Mouse (Mus musculus): ENCODE results near the gene Dnase1l1. TPM values are rescaled to one million over a fixed set of nuclear protein-coding genes. Genes with fewer than 3 reads are reported as not detected.

Gene Dnase1l1
- polyA plus RNA-seq, 1 experiment from 2014 or later = 4.6 TPM

- Histone ChIP-seq H3K27me3 (ENCODE audit: control insufficient read depth, insufficient read depth, low read length) (no peaks in the 10 kb centered on the region), H3K27ac (ENCODE audit: low read depth, low read length) (no peak overlapping the region), H3K9me3 (ENCODE audit: control insufficient read depth, low read length) (no peaks in the 10 kb centered on the region), H3K4me2 (ENCODE audit: low read depth) (no peak overlapping the region), H3K36me3 (ENCODE audit: control insufficient read depth, insufficient read depth, low read length) (peaks cover 26% of the 10 kb centered on the region), H3K9ac (ENCODE audit: low read length) (no peak overlapping the region), H3K4me3 (ENCODE audit: low read depth, low read length) (no peak overlapping the region), H3K4me1 (ENCODE audit: control insufficient read depth, insufficient read depth, low read length) (no peaks in the 10 kb centered on the region)
- 69% methylated on average over 1 of the region's 1 CpGs for WGBS
- DNase-seq (ENCODE audit: low spot score) (no peak), ATAC-seq (ENCODE audit: insufficient read depth, low FRiP score, low TSS enrichment) (no peak)
These were observed 52.1 kb downstream of the Dnase1l1 start for GRCm38 (mm10) chrX:74230038-74230437.

Small RNA genes within 50 kb of the gene (microRNA-seq; reads per million reads assigned to microRNA genes)
- not detected for gene Mir7091
- gene Mir7092 = not detected

Other genes with a start within 250 kb of the Dnase1l1 start
- not detected in 2 replicates for gene Opn1mw, start 154.9 kb downstream of the Dnase1l1 start, polyA plus RNA-seq (2014; fragmentation: Nextera tagmentation; extraction: Ambion mirVana)
- 15.6 and 16.2 TPM in 2 replicates for gene Mecp2, start 147.0 kb downstream of the Dnase1l1 start, polyA plus RNA-seq (2014; fragmentation: Nextera tagmentation; extraction: Ambion mirVana)
- gene Tex28, start 114.5 kb downstream of the Dnase1l1 start, polyA plus RNA-seq (2014; fragmentation: Nextera tagmentation; extraction: Ambion mirVana) = not detected in 2 replicates
- gene Tktl1, start 105.1 kb downstream of the Dnase1l1 start, polyA plus RNA-seq (2014; fragmentation: Nextera tagmentation; extraction: Ambion mirVana) = not detected in 2 replicates
- 243 and 246 TPM in 2 replicates for gene Flna, start 32.5 kb downstream of the Dnase1l1 start, polyA plus RNA-seq (2014; fragmentation: Nextera tagmentation; extraction: Ambion mirVana)
- 24.0 and 31.9 TPM in 2 replicates for gene Emd, start 27.6 kb downstream of the Dnase1l1 start, polyA plus RNA-seq (2014; fragmentation: Nextera tagmentation; extraction: Ambion mirVana)
- gene Rpl10, start 11.5 kb downstream of the Dnase1l1 start, polyA plus RNA-seq (2014; fragmentation: Nextera tagmentation; extraction: Ambion mirVana) = 741 and 756 TPM in 2 replicates
- gene Taz, start 425 bp downstream of the Dnase1l1 start, polyA plus RNA-seq (2014; fragmentation: Nextera tagmentation; extraction: Ambion mirVana) = 56.1 and 58.5 TPM in 2 replicates
- 116 and 138 TPM in 2 replicates for gene Atp6ap1, start 14.8 kb upstream of the Dnase1l1 start, polyA plus RNA-seq (2014; fragmentation: Nextera tagmentation; extraction: Ambion mirVana)
- gene Gdi1, start 22.7 kb upstream of the Dnase1l1 start, polyA plus RNA-seq (2014; fragmentation: Nextera tagmentation; extraction: Ambion mirVana) = 469 and 512 TPM in 2 replicates
- 57.7 and 58.1 TPM in 2 replicates for gene Fam50a, start 30.7 kb upstream of the Dnase1l1 start, polyA plus RNA-seq (2014; fragmentation: Nextera tagmentation; extraction: Ambion mirVana)
- 21.2 and 22.5 TPM in 2 replicates for gene Plxna3, start 46.7 kb upstream of the Dnase1l1 start, polyA plus RNA-seq (2014; fragmentation: Nextera tagmentation; extraction: Ambion mirVana)
- 89.0 and 102 TPM in 2 replicates for gene Lage3, start 71.3 kb upstream of the Dnase1l1 start, polyA plus RNA-seq (2014; fragmentation: Nextera tagmentation; extraction: Ambion mirVana)
- 69.8 and 72.0 TPM in 2 replicates for gene Ubl4a, start 90.9 kb upstream of the Dnase1l1 start, polyA plus RNA-seq (2014; fragmentation: Nextera tagmentation; extraction: Ambion mirVana)
- 9.6 and 11.6 TPM in 2 replicates for gene Slc10a3, start 91.0 kb upstream of the Dnase1l1 start, polyA plus RNA-seq (2014; fragmentation: Nextera tagmentation; extraction: Ambion mirVana)
- 27.8 and 30.8 TPM in 2 replicates for gene Fam3a, start 110.9 kb upstream of the Dnase1l1 start, polyA plus RNA-seq (2014; fragmentation: Nextera tagmentation; extraction: Ambion mirVana)
- gene Ikbkg, start 111.0 kb upstream of the Dnase1l1 start, polyA plus RNA-seq (2014; fragmentation: Nextera tagmentation; extraction: Ambion mirVana) = 24.4 and 27.7 TPM in 2 replicates
- 59.4 and 60.7 TPM in 2 replicates for gene G6pdx, start 146.9 kb upstream of the Dnase1l1 start, polyA plus RNA-seq (2014; fragmentation: Nextera tagmentation; extraction: Ambion mirVana)
- gene Gm6880, start 199.1 kb upstream of the Dnase1l1 start, polyA plus RNA-seq (2014; fragmentation: Nextera tagmentation; extraction: Ambion mirVana) = not detected in 2 replicates

Measured in neural tube, embryonic 11.5 days (tissue).